9 mouse cellular contexts compared by ENCODE assay signal in genomic region chr5:137268131-137268910, GRCm38 (mm10). TPM values are rescaled to one million over a fixed set of nuclear protein-coding genes. Genes with fewer than 3 reads are reported as not detected.
DNase-seq lines count a peak whose midpoint lies in the region; ATAC-seq lines count a peak whose summit lies in the region.
"Had no signal": no experiment of that assay in that cellular context is flagged by ENCODE, and none has a peak within 500 bp of the region (broad histone marks: within the 10 kb centered on the region; RNA-seq: fewer than 3 reads in every experiment).

No protein-coding gene starts in this region.

- no peak for DNase-seq in lung, adult 18-20 months
- DNase-seq in kidney, postnatal 36 days, result peak; percentile 29 to 50
- peak; percentile 78 for DNase-seq in thymus, postnatal 14 days
- DNase-seq in cerebellum, adult 8-10 months, result no peak
- no peak for DNase-seq in urinary bladder, adult 18-20 months (ENCODE audit: low spot score in 2 of 2)
- DNase-seq in layer of hippocampus, postnatal 10 days (ENCODE audit: low spot score in 2 of 2), result no peak

- H3K9ac ChIP-seq in lung, embryonic 15.5 days, result no peak overlapping the region
- no peak overlapping the region for H3K9ac ChIP-seq in heart, embryonic 13.5 days

- H3K27me3 ChIP-seq in lung, embryonic 15.5 days, result no peaks in the 10 kb centered on the region
- 0 out of 2 replicates have a peak, but pooled peaks cover 5% of the 10 kb centered on the region for H3K27me3 ChIP-seq in heart, embryonic 13.5 days (replicated peaks)

- H3K4me1 ChIP-seq in lung, embryonic 15.5 days, result no peaks in the 10 kb centered on the region
- H3K4me1 ChIP-seq in heart, embryonic 13.5 days, result no peaks in the 10 kb centered on the region

- peak overlapping the region; percentile 3; the same call in 1 of the 2 replicates for H3K4me3 ChIP-seq in lung, embryonic 15.5 days
- H3K4me3 ChIP-seq in heart, embryonic 13.5 days, result no peak overlapping the region

- WGBS in lung, embryonic 15.5 days, result 20% methylated on average over 14 of the region's 18 CpGs
- 23% methylated on average over 14 of the region's 18 CpGs for WGBS in heart, embryonic 13.5 days

- H3K27ac ChIP-seq in lung, embryonic 15.5 days, result no peak overlapping the region
- H3K27ac ChIP-seq in heart, embryonic 13.5 days (replicated peaks), result no peak overlapping the region

- no peaks in the 10 kb centered on the region for H3K36me3 ChIP-seq in lung, embryonic 15.5 days
- no peaks in the 10 kb centered on the region for H3K36me3 ChIP-seq in heart, embryonic 13.5 days

- no peak for ATAC-seq in lung, embryonic 15.5 days (ENCODE audit: borderline replicate concordance, extremely low read depth, low FRiP score, low TSS enrichment)
- no peak for ATAC-seq in heart, embryonic 13.5 days (ENCODE audit: extremely low read depth, insufficient number of reproducible peaks, low FRiP score, low TSS enrichment)

- peak overlapping the region; percentile 22; the same call in 1 of the 2 replicates for H3K4me2 ChIP-seq in lung, embryonic 15.5 days
- peak overlapping the region; percentile 31; the same call in 1 of the 2 replicates for H3K4me2 ChIP-seq in heart, embryonic 13.5 days

- H3K9me3 ChIP-seq in lung, embryonic 15.5 days, result no peaks in the 10 kb centered on the region
- H3K9me3 ChIP-seq in heart, embryonic 13.5 days, result peaks cover 6% of the 10 kb centered on the region; the same call in 1 of the 2 replicates

RNA-seq across cellular contexts. Expression of gene Ache, which starts 19.0 kb away (rescaled TPM):
- polyA plus RNA-seq in lung, embryonic 15.5 days (2015; fragmentation: Nextera tagmentation; extraction: Ambion mirVana), result 1.8 and 3.9 TPM in 2 replicates
- polyA plus RNA-seq in heart, embryonic 13.5 days (2015; fragmentation: Nextera tagmentation; extraction: Ambion mirVana), result 12.7 and 14.8 TPM in 2 replicates
- 10 to 100 TPM; 93.0 to 97.4 TPM for total RNA-seq in layer of hippocampus, postnatal 10 days (2021)

RNA-seq across cellular contexts. Expression of gene Ufsp1, which starts 26.1 kb away (rescaled TPM):
- 5.3 and 5.8 TPM in 2 replicates for polyA plus RNA-seq in lung, embryonic 15.5 days (2015; fragmentation: Nextera tagmentation; extraction: Ambion mirVana)
- polyA plus RNA-seq in heart, embryonic 13.5 days (2015; fragmentation: Nextera tagmentation; extraction: Ambion mirVana), result 8.1 and 8.8 TPM in 2 replicates
- total RNA-seq in layer of hippocampus, postnatal 10 days (2021), result 10 to 100 TPM; 20.4 to 21.8 TPM

RNA-seq across cellular contexts. Expression of gene Srrt, which starts 39.2 kb away (rescaled TPM):
- polyA plus RNA-seq in lung, embryonic 15.5 days (2015; fragmentation: Nextera tagmentation; extraction: Ambion mirVana), result 145 and 155 TPM in 2 replicates
- 84.9 and 88.1 TPM in 2 replicates for polyA plus RNA-seq in heart, embryonic 13.5 days (2015; fragmentation: Nextera tagmentation; extraction: Ambion mirVana)
- total RNA-seq in layer of hippocampus, postnatal 10 days (2021), result 100 to 1,000 TPM; 188 to 191 TPM

RNA-seq across cellular contexts. Expression of gene Trip6, which starts 45.9 kb away (rescaled TPM):
- 95.9 and 96.3 TPM in 2 replicates for polyA plus RNA-seq in lung, embryonic 15.5 days (2015; fragmentation: Nextera tagmentation; extraction: Ambion mirVana)
- 44.7 and 47.3 TPM in 2 replicates for polyA plus RNA-seq in heart, embryonic 13.5 days (2015; fragmentation: Nextera tagmentation; extraction: Ambion mirVana)
- total RNA-seq in layer of hippocampus, postnatal 10 days (2021), result 1 to 10 TPM; 6.2 to 7.7 TPM

RNA-seq across cellular contexts. Expression of gene Muc3a, which starts 56.1 kb away (rescaled TPM):
- 0.20 TPM in 1 of 2 replicates, not detected in the other for polyA plus RNA-seq in lung, embryonic 15.5 days (2015; fragmentation: Nextera tagmentation; extraction: Ambion mirVana)
- polyA plus RNA-seq in heart, embryonic 13.5 days (2015; fragmentation: Nextera tagmentation; extraction: Ambion mirVana), result not detected in 2 replicates
- total RNA-seq in layer of hippocampus, postnatal 10 days (2021), result 1 to 10 TPM; 3.5 to 5.2 TPM
- polyA plus RNA-seq: embryonic facial prominence, embryonic 11.5 days had no signal

Comparison
In these comparisons a context has a peak if more than half of its experiments do, and no peak if none do; other contexts are left out.
1. DNase-seq: peak in kidney, postnatal 36 days (2 of 2) and thymus, postnatal 14 days (single experiment); none in lung, adult 18-20 months (0 of 2), cerebellum, adult 8-10 months (single experiment), urinary bladder, adult 18-20 months (0 of 2) and layer of hippocampus, postnatal 10 days (0 of 2).